In genomic region chr5:53992616-53993015, GRCm38 (mm10) we compare ENCODE assay signal across 11 mouse cellular contexts. TPM values are rescaled to one million over a fixed set of nuclear protein-coding genes. Genes with fewer than 3 reads are reported as not detected.
A peak's percentile ranks its signal among the peaks of the same experiment; 100 is the strongest.
DNase-seq lines count a peak whose midpoint lies in the region; TF ChIP-seq lines count a peak whose summit lies in the region.
"Had no signal": no experiment of that assay in that cellular context is flagged by ENCODE, and none has a peak within 500 bp of the region (broad histone marks: within the 10 kb centered on the region; RNA-seq: fewer than 3 reads in every experiment).

No protein-coding gene starts in this region.

- no peak for TF ChIP-seq CTCF in cerebellum, adult 2 months (IDR thresholded peaks at IDR 0.05; ENCODE audit: borderline replicate concordance, insufficient read depth, low read depth, low read length)

- H3K27me3 ChIP-seq in cerebellum, adult 2 months (ENCODE audit: control insufficient read depth, insufficient read depth, low read length) = no peaks in the 10 kb centered on the region
- H3K27me3 ChIP-seq: embryonic facial prominence, embryonic 12.5 days; hindbrain, embryonic 15.5 days; Patski had no signal

- no peak for TF ChIP-seq POLR2A in cerebellum, adult 2 months (IDR thresholded peaks at IDR 0.05; ENCODE audit: borderline replicate concordance, insufficient read depth, low read length)

- no peaks in the 10 kb centered on the region for H3K4me1 ChIP-seq in cerebellum, adult 2 months (ENCODE audit: control insufficient read depth, insufficient read depth, low read length)

- no peak overlapping the region for H3K27ac ChIP-seq in cerebellum, adult 2 months (ENCODE audit: insufficient read depth, low read length)
- H3K27ac ChIP-seq: embryonic facial prominence, embryonic 12.5 days; hindbrain, embryonic 15.5 days had no signal

- DNase-seq in brain, adult 2 months (ENCODE audit: low read depth, low spot score) = peak; percentile 91
- peak; percentile 58 to 69 for DNase-seq in cerebellum, adult 2 months
- peak; percentile 35 to 56 for DNase-seq in gastrocnemius, postnatal 36 days
- DNase-seq in left cerebral cortex, postnatal 25 days (ENCODE audit: low spot score in 2 of 2) = peak; percentile 58 to 96
- DNase-seq in lung, postnatal 14 days = no peak
- no peak for DNase-seq in embryo, embryonic 9.5 days (ENCODE audit: extremely low spot score)
- DNase-seq in urinary bladder, postnatal 36 days (ENCODE audit: low spot score in 2 of 2) = no peak
- DNase-seq: lung, embryonic 14.5 days had no signal

- H3K4me3 ChIP-seq in cerebellum, adult 2 months (replicated peaks; ENCODE audit: insufficient read depth, low read depth, low read length) = no peak overlapping the region
- H3K4me3 ChIP-seq: embryonic facial prominence, embryonic 12.5 days; hindbrain, embryonic 15.5 days had no signal

- WGBS in cerebellum, adult 2 months = 13% methylated on average over 7 of the region's 7 CpGs

- intact Hi-C loops in gastrocnemius, postnatal 36 days (cut with DNase I) = no loop called here
- intact Hi-C loops in left cerebral cortex, postnatal 25 days (cut with DNase I) = no loop called here

RNA-seq across cellular contexts. Expression of gene Stim2, which starts 5.7 kb away (rescaled TPM):
- 28.2 TPM in 2 replicates for polyA plus RNA-seq in cerebellum, adult 2 months (2012; rRNA removed)
- total RNA-seq in gastrocnemius, postnatal 36 days (2021) = 10 to 100 TPM; 35.7 to 49.3 TPM
- 10 to 100 TPM; 69.1 to 69.9 TPM for total RNA-seq in left cerebral cortex, postnatal 25 days (2021)

Comparison
In these comparisons a context has a peak if more than half of its experiments do, and no peak if none do; other contexts are left out.
1. DNase-seq: peak in brain, adult 2 months (single experiment), cerebellum, adult 2 months (2 of 2), gastrocnemius, postnatal 36 days (2 of 2) and left cerebral cortex, postnatal 25 days (2 of 2); none in lung, postnatal 14 days (single experiment), embryo, embryonic 9.5 days (single experiment) and urinary bladder, postnatal 36 days (0 of 2).